ENCODE assay signal across 14 mouse cellular contexts in the genomic region with DNA sequence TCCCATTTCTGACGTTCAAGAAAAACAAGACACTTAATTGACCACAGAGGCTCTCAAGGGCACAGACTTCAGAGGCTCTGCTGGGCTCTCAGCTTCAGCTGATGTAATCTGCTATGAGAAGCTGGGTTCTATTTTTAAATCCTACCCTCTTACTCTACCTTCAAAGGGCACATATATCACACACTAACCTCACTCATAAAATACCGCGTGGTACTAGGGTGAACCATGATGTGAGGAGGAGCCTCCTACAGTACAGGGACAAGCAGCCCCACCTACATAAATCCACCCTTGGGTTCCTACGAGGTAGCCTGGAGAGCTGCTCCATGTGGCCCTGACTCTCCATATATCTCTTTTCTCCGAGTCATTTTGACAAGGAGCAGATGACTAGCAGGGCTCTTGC. TPM values are rescaled to one million over a fixed set of nuclear protein-coding genes. Genes with fewer than 3 reads are reported as not detected.
DNase-seq lines count a peak whose midpoint lies in the region; ATAC-seq and TF ChIP-seq lines count a peak whose summit lies in the region.
"Had no signal": no experiment of that assay in that cellular context is flagged by ENCODE, and none has a peak within 500 bp of the region (broad histone marks: within the 10 kb centered on the region; RNA-seq: fewer than 3 reads in every experiment).

No protein-coding gene starts in this region.

- peak; percentile 3 to 9 for DNase-seq in heart, adult 18-20 months
- DNase-seq in heart, adult 2 months: no peak
- DNase-seq in thymus, postnatal 0 days (ENCODE audit: low spot score): peak; percentile 57
- no peak for DNase-seq in thymus, postnatal 10 days (ENCODE audit: low spot score in 2 of 2)
- DNase-seq in heart, postnatal 0 days (ENCODE audit: low spot score): peak; percentile 54
- DNase-seq in stomach, postnatal 0 days (ENCODE audit: low spot score): no peak
- DNase-seq in spleen, postnatal 36 days (ENCODE audit: low spot score in 2 of 2): no peak
- DNase-seq in urinary bladder, postnatal 14 days (ENCODE audit: low spot score): no peak
- DNase-seq: cerebellum, adult 18-20 months; gastrocnemius, postnatal 14 days; kidney, postnatal 25 days had no signal

- TF ChIP-seq EP300 in heart, adult 2 months (IDR thresholded peaks at IDR 0.05; ENCODE audit: insufficient read depth, low read depth, low read length): no peak
- no peak for TF ChIP-seq EP300 in heart, postnatal 0 days (IDR thresholded peaks at IDR 0.05; ENCODE audit: low read depth)
- TF ChIP-seq EP300 in stomach, postnatal 0 days (optimal IDR thresholded peaks at IDR 0.05): no peak

- TF ChIP-seq CTCF in heart, adult 2 months (IDR thresholded peaks at IDR 0.05): no peak
- TF ChIP-seq CTCF in heart, postnatal 0 days (IDR thresholded peaks at IDR 0.05; ENCODE audit: low read depth): no peak
- TF ChIP-seq CTCF in stomach, postnatal 0 days (IDR thresholded peaks at IDR 0.05; ENCODE audit: low read depth): no peak

- WGBS in heart, adult 2 months: 46% methylated on average over 5 of the region's 5 CpGs
- 19% methylated on average over 5 of the region's 5 CpGs for WGBS in heart, postnatal 0 days
- 38% methylated on average over 5 of the region's 5 CpGs for WGBS in stomach, postnatal 0 days

- TF ChIP-seq POLR2A in heart, adult 2 months (IDR thresholded peaks at IDR 0.05; ENCODE audit: insufficient read depth, low read depth, low read length): no peak

- no peaks in the 10 kb centered on the region for H3K79me2 ChIP-seq in heart, adult 2 months (replicated peaks; ENCODE audit: control insufficient read depth, insufficient read depth, low read length)

- H3K4me2 ChIP-seq in heart, postnatal 0 days (ENCODE audit: low read depth, low read length): no peak overlapping the region
- no peak overlapping the region for H3K4me2 ChIP-seq in stomach, postnatal 0 days (replicated peaks; ENCODE audit: low read depth)
- H3K4me2 ChIP-seq: limb, embryonic 15.5 days had no signal

- no peaks in the 10 kb centered on the region for H3K36me3 ChIP-seq in heart, adult 2 months (ENCODE audit: control insufficient read depth, insufficient read depth, low read length)
- no peaks in the 10 kb centered on the region for H3K36me3 ChIP-seq in heart, postnatal 0 days (replicated peaks; ENCODE audit: control insufficient read depth, insufficient read depth, low read length)
- no peaks in the 10 kb centered on the region for H3K36me3 ChIP-seq in stomach, postnatal 0 days (ENCODE audit: control insufficient read depth, insufficient read depth, low read length)
- H3K36me3 ChIP-seq: limb, embryonic 15.5 days had no signal

- H3K27me3 ChIP-seq in heart, adult 2 months (ENCODE audit: control insufficient read depth, insufficient read depth, low read length): no peaks in the 10 kb centered on the region
- H3K27me3 ChIP-seq in heart, postnatal 0 days (ENCODE audit: control insufficient read depth, insufficient read depth, low read length): no peaks in the 10 kb centered on the region
- no peaks in the 10 kb centered on the region for H3K27me3 ChIP-seq in stomach, postnatal 0 days (ENCODE audit: control insufficient read depth, insufficient read depth, low read length)
- H3K27me3 ChIP-seq: limb, embryonic 15.5 days; megakaryocyte, embryonic 14.5 days had no signal

- intact Hi-C loops in heart, adult 2 months (cut with DNase I): loop anchor here (10.0 kb wide), 1 partner anchor 668 kb away; no protein-coding TSS in a partner anchor

- peak; percentile 91 for ATAC-seq in heart, postnatal 0 days (ENCODE audit: insufficient read depth, low read depth)
- ATAC-seq in stomach, postnatal 0 days (ENCODE audit: low FRiP score, low TSS enrichment): peak; percentile 61

- H3K4me1 ChIP-seq in heart, adult 2 months (ENCODE audit: control insufficient read depth, insufficient read depth, low read length): no peaks in the 10 kb centered on the region
- H3K4me1 ChIP-seq in heart, postnatal 0 days (ENCODE audit: control insufficient read depth, insufficient read depth): peaks cover 9% of the 10 kb centered on the region; the same call in 1 of the 2 replicates
- no peaks in the 10 kb centered on the region for H3K4me1 ChIP-seq in stomach, postnatal 0 days (replicated peaks; ENCODE audit: control insufficient read depth, insufficient read depth)

- no peak overlapping the region for H3K27ac ChIP-seq in heart, adult 2 months
- H3K27ac ChIP-seq in heart, postnatal 0 days (ENCODE audit: low read depth): peak overlapping the region; percentile 5
- no peak overlapping the region for H3K27ac ChIP-seq in stomach, postnatal 0 days (replicated peaks)
- H3K27ac ChIP-seq: limb, embryonic 15.5 days had no signal

- no peak overlapping the region for H3K4me3 ChIP-seq in heart, adult 2 months
- H3K4me3 ChIP-seq in heart, postnatal 0 days (ENCODE audit: low read depth, low read length): no peak overlapping the region
- H3K4me3 ChIP-seq in stomach, postnatal 0 days (ENCODE audit: low read depth, low read length): no peak overlapping the region
- H3K4me3 ChIP-seq: limb, embryonic 15.5 days; megakaryocyte, embryonic 14.5 days had no signal

- H3K9me3 ChIP-seq in heart, postnatal 0 days (replicated peaks; ENCODE audit: control insufficient read depth, low read length): no peaks in the 10 kb centered on the region
- H3K9me3 ChIP-seq in stomach, postnatal 0 days (ENCODE audit: control insufficient read depth, low read length): no peaks in the 10 kb centered on the region
- H3K9me3 ChIP-seq: limb, embryonic 15.5 days; megakaryocyte, embryonic 14.5 days had no signal

- H3K9ac ChIP-seq in heart, adult 2 months (ENCODE audit: low read depth, low read length): no peak overlapping the region
- H3K9ac ChIP-seq in heart, postnatal 0 days (replicated peaks; ENCODE audit: low read depth, low read length): no peak overlapping the region
- H3K9ac ChIP-seq in stomach, postnatal 0 days (ENCODE audit: low read length): no peak overlapping the region
- H3K9ac ChIP-seq: limb, embryonic 15.5 days had no signal

RNA-seq across cellular contexts. Expression of a gene that starts 45.8 kb away (rescaled TPM):
- total RNA-seq in heart, adult 18-20 months (2021): 10 to 100 TPM; 12.1 to 12.6 TPM
- total RNA-seq in heart, adult 2 months (2021): 1 to 10 TPM; 7.0 to 7.8 TPM
- 3.9 and 7.4 TPM in 2 replicates for polyA plus RNA-seq in heart, adult 2 months (2012; rRNA removed)
- polyA plus RNA-seq in thymus, postnatal 0 days (2015; fragmentation: Nextera tagmentation; extraction: Ambion mirVana): 5.9 and 7.8 TPM in 2 replicates
- total RNA-seq in heart, postnatal 0 days (2014; rRNA removed; ENCODE audit: low replicate concordance): 3.6 and 5.3 TPM in 2 replicates
- polyA plus RNA-seq in heart, postnatal 0 days (2015; fragmentation: Nextera tagmentation; extraction: Ambion mirVana): 19.8 and 22.2 TPM in 2 replicates
- 44.7 and 46.9 TPM in 2 replicates for polyA plus RNA-seq in stomach, postnatal 0 days (2015; fragmentation: Nextera tagmentation; extraction: Ambion mirVana)
- total RNA-seq: neutrophil, adult 5-6 weeks had no signal

Comparison
In these comparisons a context has a peak if more than half of its experiments do, and no peak if none do; other contexts are left out.
1. DNase-seq: peak in heart, adult 18-20 months (2 of 2), thymus, postnatal 0 days (single experiment) and heart, postnatal 0 days (single experiment); none in heart, adult 2 months (0 of 2), thymus, postnatal 10 days (0 of 2), stomach, postnatal 0 days (single experiment), spleen, postnatal 36 days (0 of 2) and urinary bladder, postnatal 14 days (single experiment).